Mouse (Mus musculus) erythroid progenitor cell, adult 5-6 weeks (primary cell): Measurements from ENCODE around the gene Zfp467. TPM values are rescaled to one million over a fixed set of nuclear protein-coding genes. Genes with fewer than 3 reads are reported as not detected.

Source experiments
- ATAC-seq: replicated peaks from 2 replicates; pipeline ENCODE4 v1.8.0; 2016; ENCODE audit warnings: moderate number of reproducible peaks, mild to moderate bottlenecking, moderate TSS enrichment, inconsistent platforms; ENCODE audit not compliant: poor library complexity, low FRiP score, severe bottlenecking
- total RNA-seq, 2 experiments: library from RNA; stranded (forward) in 1 of 2; stranded (reverse) in 1 of 2; fragments of 150-400 nt in 1 of 2; fragments of 186-747, 209-891 nt in 1 of 2; gene quantifications; 2 replicates each; pipeline versions ENCODE4 v1.2.3 to v1.2.4; 2015 to 2017; ENCODE audit warnings: low replicate concordance in 2 of 2

Zfp467 gene
- total RNA-seq (2015; ENCODE audit: low replicate concordance) (1.3 TPM in 1 of 2 replicates, not detected in the other), total RNA-seq (2017; ENCODE audit: low replicate concordance) (5.0 TPM in 1 of 2 replicates, not detected in the other)

DNA sequence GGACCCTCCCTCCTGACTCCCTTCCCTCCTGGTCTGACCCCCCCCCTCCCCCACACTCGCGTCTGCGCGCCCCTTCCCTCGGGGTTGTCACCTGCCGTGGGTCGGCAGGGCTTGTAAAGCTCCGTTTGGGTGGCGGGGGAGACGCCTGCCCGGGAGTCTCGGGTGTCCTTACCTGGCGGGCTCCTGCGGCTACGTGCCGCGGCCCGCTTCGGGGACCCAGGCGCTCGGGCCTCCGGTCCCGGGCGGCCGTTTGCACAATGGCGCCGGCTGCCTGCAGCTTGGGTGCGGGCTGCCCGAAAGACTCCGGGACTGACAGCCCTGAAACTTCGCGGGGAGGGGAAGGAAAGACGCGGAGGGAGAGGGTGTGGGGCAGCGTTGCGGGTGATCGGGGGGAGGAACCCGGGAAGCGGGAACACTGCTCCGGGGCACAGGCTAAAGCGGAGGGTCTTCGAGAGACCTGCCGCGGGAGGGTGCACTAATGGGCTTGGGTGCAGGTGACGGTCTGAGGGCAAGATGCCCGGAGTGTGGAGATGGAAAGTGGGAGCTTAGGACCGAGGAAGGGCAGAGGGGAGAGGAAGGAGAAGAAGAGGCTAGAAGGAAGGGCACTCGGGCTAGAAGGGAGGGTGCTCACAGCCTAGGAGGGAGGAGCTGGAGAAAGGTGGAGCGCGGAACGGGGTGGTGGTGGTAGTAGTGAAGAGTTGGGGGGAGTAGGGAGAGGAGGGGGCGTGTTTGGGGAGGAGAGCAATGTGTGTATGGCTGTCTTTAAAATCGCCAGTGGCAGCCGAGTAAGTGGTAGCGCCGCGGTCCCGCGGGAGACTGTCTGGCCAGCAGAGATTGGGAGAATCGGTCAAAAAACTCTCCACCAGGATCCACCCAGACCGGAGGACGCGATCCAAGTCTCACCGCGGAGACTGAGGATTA, at the start of gene Zfp467:
TSS of gene Zfp467 (minus strand) at position 645 of the 921 bp plus-strand sequence.
- ATAC-seq, result no peak

DNA sequence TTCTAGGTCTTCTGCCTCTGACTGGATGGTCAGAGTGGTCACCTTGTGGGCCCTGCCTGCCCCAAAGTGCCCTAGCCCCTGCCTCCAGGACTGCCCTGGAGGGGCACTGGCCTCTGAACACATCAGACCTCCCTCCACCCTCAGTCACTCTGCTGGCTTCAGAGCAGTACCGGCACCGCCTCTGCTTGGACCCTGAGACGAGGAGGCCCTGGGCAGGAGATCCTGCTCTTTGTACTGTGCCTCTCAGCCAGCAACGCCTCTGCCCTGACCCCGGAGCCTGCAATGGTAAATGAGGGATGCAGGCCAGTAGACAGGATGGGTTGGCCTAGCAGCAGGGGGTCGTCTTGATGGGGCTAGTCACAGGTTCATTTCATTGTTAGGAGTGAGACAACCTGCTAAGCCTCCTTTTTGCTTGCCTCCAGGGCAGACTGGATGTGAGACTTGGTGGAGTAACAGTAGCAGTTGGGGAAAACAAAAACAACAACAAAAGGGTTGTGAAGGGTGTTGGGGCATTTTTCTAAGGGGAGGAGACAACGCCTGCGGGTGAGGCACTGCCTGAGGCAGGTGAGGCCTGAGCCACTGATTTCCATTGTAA, 47.6 kb upstream of the Zfp467 start:
- no peak for ATAC-seq

DNA sequence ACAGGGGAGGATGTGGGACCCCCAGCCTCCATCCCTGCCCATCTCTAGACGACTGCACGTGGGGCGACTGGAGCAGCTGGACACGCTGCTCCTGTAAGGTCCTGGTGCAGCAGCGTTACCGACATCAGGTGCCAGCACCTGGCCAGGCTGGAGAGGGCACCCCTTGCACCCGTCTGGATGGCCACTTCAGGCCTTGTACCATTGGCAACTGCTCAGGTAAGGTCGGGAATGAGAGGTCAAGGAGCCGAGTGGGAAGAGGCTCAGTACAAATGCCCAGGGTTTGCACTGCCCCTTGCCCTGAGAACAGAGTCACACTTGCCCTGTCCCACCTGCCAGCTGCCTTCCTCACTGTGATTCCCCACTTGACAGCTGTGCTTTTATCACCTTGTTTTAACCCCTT, 45.7 kb upstream of the Zfp467 start:
- no peak for ATAC-seq

DNA sequence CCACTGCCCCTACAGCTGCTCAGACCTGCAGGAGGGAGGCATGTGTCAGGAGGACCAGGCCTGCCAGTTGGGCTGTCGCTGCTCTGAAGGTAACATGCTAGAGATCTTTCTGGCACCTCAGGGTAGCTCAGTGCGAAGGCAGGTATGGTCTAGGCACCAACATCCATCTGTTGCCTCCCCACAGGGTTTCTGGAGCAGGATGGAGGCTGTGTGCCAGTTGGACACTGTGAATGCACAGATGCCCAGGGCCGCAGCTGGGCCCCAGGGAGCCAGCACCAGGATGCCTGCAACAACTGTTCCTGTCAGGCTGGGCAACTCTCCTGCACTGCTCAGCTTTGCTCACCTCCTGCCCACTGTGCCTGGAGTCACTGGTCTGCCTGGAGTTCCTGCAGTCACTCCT, 44.1 kb upstream of the Zfp467 start:
- no peak for ATAC-seq

DNA sequence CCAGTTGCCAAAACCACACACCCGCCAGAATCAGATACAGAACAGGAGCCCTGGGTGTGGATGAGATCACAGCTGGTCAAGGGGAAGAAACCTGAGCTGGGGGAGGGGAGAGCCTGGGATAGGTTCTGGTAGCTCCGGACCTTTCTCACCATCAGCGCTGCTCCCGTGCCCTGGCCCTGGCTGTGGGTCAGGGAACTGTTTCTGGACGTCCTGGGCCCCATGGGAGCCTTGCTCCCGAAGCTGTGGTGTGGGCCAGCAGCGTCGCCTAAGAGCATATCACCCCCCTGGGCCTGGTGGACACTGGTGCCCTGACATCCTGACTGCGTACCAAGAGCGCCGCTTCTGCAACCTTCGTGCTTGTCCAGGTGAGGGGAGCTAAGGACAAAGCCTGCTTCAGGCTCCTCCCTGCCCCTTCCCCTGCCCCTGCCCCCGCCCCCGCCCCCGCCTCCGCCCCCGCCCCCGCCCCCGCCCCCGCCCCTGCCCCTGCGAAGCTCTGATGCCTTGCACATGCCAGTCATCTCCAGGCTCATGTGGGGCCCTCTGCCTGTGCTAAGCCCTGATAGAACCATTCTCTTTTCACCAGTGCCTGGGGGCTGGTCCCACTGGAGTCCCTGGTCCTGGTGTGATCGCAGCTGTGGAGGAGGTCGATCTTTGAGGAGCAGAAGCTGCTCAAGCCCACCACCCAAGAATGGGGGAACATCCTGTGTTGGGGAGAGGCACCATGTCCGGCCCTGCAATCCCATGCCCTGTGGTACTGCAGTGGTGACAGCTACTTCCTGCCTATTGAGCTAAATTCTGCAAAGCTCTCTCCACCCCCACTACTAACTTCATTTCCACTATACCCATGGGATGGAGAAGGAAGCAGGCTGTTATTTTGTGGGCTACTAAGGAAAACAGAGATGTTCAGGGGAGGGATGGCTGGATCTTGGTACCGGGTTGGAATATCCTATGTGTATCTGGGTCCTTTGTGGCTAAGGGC, 42.4 kb upstream of the Zfp467 start:
- ATAC-seq, result no peak

DNA sequence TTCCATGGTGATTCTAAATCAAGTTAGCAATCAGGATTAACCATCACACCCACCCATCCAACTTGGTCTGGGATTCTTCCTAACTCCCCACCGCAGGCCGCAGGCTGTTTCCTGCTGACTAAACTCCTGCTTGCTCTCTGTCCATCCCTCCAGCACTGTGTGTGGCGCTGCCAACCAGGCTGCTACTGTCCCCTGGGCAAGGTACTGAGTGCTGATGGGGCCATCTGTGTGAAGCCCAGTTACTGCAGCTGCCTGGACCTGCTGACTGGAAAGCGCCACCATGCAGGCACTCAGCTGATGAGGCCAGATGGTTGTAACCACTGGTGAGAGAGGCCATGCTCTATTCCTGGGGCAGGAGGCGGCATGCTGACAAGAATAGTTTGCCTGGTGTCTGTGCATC, 36.9 kb upstream of the Zfp467 start:
- no peak for ATAC-seq

DNA sequence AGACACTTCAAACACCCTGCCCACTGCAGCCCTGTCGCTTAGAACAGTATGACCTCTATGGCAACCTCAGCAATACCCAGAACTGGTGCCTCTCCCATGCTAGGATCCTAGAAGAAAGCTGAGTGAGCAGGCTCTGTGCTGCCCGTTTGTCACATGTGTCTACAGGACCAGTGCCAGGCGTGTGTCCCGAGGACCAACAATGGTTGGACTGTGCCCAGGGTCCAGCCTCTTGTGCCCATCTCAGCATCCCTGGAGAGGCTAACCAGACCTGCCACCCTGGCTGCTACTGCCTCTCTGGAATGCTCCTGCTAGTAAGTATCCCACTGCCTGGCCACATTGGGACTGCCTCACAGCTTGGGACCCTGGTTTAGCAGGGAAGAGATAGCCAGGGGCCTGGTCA, 32.8 kb upstream of the Zfp467 start:
- ATAC-seq, result no peak

DNA sequence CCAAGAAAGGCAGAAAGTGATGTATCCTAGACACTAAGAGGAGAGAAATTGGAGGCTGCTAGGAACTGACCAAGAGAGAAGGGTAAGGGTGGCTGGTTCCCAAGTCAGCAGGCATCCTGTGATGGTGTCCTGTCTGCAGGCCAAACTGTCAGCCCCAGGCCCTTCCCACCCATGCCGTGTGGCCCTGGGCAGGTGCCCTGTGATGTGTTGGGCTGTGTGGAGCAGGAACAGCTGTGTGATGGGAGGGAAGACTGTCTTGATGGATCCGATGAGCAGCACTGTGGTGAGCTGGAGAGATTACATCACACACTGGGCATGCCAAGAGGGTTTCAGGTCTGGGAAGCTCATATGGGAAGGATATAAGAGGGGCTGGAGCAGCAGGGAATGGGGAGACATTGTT, 25.1 kb upstream of the Zfp467 start:
- no peak for ATAC-seq

DNA sequence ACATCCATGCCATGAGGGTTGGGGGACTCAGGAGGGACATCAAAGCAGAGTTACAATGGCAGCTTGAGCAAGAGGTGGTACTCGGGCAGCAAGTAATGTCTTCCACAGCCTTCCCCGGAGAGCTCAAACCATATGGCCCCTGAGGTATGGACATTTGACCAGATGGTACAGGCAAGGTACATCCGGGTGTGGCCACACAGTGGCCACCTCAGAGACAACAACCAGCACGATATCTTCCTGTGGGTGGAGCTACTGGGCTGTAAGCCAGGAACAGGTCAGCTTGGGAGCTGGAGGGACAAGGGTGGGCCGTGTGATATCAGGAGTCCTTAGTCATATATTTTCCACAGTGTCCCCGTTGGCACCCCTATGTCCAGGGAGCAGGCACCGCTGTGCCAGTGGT, 21.9 kb upstream of the Zfp467 start:
- no peak for ATAC-seq

DNA sequence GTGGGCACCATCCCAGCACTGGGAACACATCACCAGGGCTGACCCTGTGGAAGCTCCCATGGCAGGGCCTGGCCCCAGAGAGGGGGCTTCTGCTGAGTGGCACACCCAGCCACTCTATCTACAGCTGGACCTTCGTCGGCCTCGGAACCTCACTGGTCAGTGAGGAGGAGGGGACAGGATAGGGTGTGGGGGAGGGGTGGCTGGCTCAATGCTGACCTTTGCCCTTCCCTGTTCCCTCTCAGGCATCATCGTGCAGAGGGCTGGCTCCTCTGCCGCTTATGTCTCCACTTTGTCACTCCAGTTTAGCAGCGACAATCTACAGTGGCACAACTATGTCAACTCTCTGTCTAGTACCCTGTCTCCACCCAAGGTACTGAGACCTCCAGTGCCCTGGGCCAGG, 21.1 kb upstream of the Zfp467 start:
- no peak for ATAC-seq

DNA sequence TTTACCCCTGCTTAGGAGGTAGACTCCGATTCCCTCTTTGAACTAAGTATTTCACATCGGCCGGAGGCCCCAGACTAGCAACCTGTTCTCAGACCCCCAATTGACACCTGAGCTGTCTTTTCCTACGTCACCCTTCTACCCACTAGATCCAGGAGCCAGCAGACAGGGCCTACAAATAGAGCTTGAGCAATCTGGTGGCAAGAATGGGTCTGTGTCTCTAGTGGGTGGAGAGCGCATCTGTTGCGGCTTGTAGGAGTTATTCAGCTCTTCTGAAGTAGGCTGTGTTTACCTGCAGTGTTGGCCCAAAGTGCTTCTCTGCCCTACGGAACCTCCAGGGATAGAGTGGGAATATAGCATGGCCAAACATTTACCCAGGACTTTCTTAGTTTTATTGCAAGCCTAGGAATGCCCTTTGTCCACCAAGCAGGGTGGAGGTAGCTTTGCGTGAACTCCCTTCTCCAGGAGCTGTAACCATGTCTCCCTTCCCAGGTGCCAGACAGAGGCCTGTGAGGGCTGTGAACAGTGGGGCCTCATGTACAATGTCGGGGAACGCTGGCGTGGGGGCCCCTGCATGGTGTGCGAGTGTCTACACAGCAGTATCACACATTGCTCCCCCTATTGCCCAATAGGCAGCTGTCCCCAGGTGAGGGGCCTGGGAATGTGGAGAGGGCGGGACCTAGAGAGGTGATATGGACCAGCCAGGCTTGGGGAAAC, 19.5 kb upstream of the Zfp467 start:
- no peak for ATAC-seq

DNA sequence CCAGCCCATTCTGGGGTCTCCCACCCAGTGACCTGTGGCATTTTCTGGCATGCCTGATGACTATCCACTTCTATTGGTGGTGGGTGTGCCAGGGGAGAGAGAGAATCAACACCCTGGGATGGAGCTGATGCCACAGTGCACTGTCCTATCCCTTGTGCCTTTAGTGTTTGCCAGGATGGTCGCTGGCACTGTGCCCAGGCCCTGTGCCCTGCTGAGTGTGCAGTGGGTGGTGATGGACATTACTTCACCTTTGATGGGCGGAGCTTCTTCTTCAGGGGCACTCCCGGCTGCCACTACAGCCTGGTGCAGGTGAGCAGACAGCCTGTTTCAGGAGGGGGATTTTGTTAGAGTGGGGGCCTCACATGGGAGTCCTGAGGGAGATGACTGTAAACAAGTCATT, 7.1 kb upstream of the Zfp467 start:
- ATAC-seq, result no peak

DNA sequence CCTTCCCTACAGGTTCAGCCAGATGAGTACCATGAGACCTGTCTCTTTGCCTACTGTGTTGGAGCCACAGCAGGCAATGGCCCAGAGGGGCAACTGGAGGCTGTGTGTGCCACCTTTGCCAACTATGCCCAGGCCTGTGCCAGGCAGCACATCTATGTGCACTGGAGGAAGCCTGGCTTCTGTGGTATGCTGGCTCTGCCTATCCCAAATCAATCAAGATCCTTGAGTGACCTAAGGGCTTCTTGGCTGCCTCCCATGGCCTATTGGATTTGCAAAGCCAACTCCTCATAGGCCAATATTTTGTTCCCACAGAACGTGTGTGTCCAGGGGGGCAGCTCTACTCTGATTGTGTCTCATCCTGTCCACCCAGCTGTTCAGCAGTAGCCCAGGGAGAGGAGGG, 6.5 kb upstream of the Zfp467 start:
- ATAC-seq, result no peak

DNA sequence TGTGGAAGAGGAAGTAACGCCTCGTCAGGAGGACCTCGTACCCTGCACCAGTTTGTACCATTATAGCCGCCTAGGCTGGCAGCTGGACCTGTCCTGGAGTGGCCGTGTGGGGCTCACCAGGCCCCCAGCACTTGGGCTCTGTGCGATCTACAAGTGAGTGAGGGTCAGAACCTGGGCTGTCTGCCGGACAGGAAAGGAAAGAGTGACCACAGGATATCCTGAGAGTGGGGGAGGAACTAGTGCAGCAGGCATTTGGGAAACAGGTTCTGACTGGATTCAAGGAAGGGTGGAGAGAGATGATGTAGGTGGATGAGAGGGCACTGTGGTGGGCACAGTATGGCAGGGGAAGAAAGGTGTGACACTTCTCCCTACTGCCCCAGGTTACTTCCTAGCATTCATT, 2.9 kb upstream of the Zfp467 start:
- ATAC-seq, result no peak

DNA sequence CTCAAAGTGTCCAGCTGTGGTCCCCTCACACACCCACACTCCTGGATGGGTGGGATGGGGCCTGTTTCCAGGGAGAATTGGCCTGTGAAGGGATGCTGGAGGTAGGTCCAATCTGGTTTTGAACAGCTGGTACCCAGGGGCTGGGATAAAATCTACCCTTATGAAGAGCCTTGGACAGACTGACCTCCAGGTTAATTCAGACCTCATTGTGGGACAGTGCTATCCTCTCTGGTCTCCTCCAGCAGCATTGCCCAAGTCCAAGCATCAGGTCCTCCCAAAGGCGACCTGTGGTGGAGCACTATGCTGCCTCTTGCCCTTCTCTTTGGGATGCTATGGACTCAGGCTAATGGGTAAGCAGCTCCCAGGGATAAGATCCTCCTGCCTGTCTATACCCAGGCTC, 2.3 kb upstream of the Zfp467 start, which contains the start of gene Sspo:
TSS of gene Sspo (plus strand) at position 301 of the 400 bp plus-strand sequence.
- no peak for ATAC-seq

DNA sequence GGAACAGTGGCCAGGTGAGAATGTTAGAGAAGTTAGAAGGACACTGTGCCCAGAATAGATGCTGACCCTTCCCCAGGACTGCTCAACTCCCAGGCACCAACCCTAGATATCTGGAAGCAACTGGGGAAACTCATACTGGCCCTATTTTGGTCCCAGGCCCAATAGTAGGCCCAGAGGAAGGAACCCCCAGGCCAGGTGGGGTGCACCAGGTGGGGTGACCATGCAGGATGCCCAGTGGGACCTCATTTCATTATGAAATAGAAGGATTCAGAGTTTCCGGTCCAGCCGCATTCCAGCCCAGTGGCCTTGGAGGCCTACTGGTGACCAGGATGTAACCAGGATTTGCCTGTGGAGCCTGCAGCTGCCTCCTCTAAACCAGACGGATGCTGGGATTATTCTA, 1.3 kb upstream of the Zfp467 start:
- no peak for ATAC-seq

DNA sequence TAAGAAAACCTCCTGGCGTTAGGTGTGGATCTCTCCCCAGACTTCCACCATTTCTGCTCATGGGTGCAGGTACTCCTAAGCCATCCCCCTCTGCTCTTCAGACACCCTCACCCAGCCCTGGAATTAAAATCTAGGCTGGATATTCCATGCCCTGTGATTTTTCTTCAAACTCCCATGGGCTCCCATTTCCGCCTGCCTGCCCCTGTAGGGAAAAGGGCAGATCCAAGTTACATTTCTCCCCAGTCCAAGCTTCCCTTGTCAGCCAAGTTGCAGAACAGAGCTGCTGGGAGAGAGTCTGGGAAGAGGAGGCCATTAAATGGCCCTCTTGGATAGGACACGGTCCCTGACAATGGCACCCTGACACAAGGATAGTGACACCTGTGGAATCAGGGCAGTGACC, 631 bp upstream of the Zfp467 start:
- no peak for ATAC-seq

DNA sequence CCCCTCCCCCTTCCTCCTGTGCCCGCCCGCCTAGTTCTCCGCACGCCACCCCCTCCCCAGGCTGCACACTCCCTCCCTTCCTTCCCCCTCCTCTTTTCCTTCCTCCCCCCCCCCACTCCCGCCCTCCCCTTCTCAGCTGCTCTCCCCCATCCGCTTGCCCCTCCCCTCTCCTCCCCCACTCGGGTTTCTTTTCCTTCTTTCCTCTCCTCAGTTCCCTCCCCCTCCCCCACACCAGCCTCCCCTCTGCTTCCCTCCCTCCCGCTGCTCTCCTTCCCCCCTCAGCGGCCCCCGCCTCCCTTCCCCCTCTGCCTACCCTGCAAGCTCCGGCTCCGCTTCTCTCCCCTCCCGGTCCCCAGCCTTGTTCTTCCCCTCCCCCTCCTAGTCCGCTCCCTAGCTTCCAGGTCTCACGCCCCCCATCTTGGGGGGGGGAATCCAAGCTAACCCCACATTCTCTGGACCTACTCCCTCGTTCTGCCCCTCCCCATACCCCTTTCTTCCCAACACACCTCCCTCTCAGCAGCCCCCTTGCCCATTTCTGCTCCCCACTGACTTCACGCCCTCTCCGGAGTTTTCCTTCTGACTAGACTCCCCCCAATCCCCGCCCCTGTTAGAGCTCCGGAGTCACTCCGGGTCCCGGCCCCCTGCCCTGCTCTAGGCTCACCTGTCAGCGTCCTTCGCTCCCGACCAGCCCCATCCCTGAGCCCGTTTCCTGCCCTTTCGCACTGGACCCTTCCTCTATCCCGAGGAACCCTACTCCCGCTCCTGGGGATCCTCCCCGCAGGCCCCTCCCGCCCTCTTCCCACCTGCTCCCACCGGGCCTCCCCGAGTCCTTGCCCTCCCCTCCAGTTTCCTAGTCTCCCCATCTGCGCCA, 1.1 kb downstream of the Zfp467 start:
- ATAC-seq, result no peak
